In genomic region chr7:19840936-19841335, GRCm38 (mm10) we compare ENCODE assay signal across 38 mouse cellular contexts. TPM values are rescaled to one million over a fixed set of nuclear protein-coding genes. Genes with fewer than 3 reads are reported as not detected.
DNase-seq lines count a peak whose midpoint lies in the region; ATAC-seq and TF ChIP-seq lines count a peak whose summit lies in the region.
"Had no signal": no experiment of that assay in that cellular context is flagged by ENCODE, and none has a peak within 500 bp of the region (broad histone marks: within the 10 kb centered on the region; RNA-seq: fewer than 3 reads in every experiment).

No protein-coding gene starts in this region.

- H3K27ac ChIP-seq in testis, adult 2 months (ENCODE audit: control insufficient read depth, insufficient read depth, low read depth, low read length) = peak overlapping the region; percentile 5; the same call in 1 of the 2 replicates
- H3K27ac ChIP-seq in liver, embryonic 15.5 days (replicated peaks) = peak overlapping the region; percentile 70; the same call in 1 of the 2 replicates
- peak overlapping the region; percentile 60; the same call in 1 of the 2 replicates for H3K27ac ChIP-seq in stomach, embryonic 15.5 days
- H3K27ac ChIP-seq: embryonic facial prominence, embryonic 13.5 days; forebrain, embryonic 10.5 days; forebrain, embryonic 15.5 days; heart, adult 2 months; heart, embryonic 13.5 days; hindbrain, embryonic 10.5 days; hindbrain, embryonic 15.5 days; liver, embryonic 14.5 days; midbrain, embryonic 13.5 days; neural tube, embryonic 15.5 days had no signal

- DNase-seq in testis, postnatal 14 days (ENCODE audit: low spot score) = no peak
- no peak for DNase-seq in gastrocnemius, postnatal 36 days
- no peak for DNase-seq in heart, postnatal 14 days
- no peak for DNase-seq in lung, postnatal 10 days
- DNase-seq: adrenal gland, postnatal 25 days; cerebellum, adult 11-12 months; cerebellum, postnatal 10 days; gastrocnemius, postnatal 25 days; heart, adult 2 months; heart, postnatal 10 days; lung, postnatal 4 days had no signal

- H3K9ac ChIP-seq in liver, embryonic 15.5 days = no peak overlapping the region
- H3K9ac ChIP-seq in stomach, embryonic 15.5 days = no peak overlapping the region
- H3K9ac ChIP-seq: embryonic facial prominence, embryonic 13.5 days; forebrain, embryonic 15.5 days; heart, embryonic 13.5 days; hindbrain, embryonic 15.5 days; liver, embryonic 14.5 days; midbrain, embryonic 13.5 days; neural tube, embryonic 15.5 days had no signal

- H3K27me3 ChIP-seq in testis, adult 2 months (ENCODE audit: control insufficient read depth, insufficient read depth, low read length) = no peaks in the 10 kb centered on the region
- no peaks in the 10 kb centered on the region for H3K27me3 ChIP-seq in liver, embryonic 15.5 days
- peaks cover 7% of the 10 kb centered on the region; the same call in 1 of the 2 replicates for H3K27me3 ChIP-seq in stomach, embryonic 15.5 days (replicated peaks)

- no peak overlapping the region for H3K4me2 ChIP-seq in liver, embryonic 15.5 days
- H3K4me2 ChIP-seq in stomach, embryonic 15.5 days = no peak overlapping the region
- H3K4me2 ChIP-seq: embryonic facial prominence, embryonic 13.5 days; forebrain, embryonic 15.5 days; heart, embryonic 13.5 days; hindbrain, embryonic 15.5 days; midbrain, embryonic 13.5 days; neural tube, embryonic 15.5 days had no signal

- ATAC-seq in liver, embryonic 15.5 days (ENCODE audit: insufficient read depth) = no peak
- no peak for ATAC-seq in stomach, embryonic 15.5 days (ENCODE audit: insufficient read depth, low FRiP score, low read depth)
- ATAC-seq: forebrain, embryonic 15.5 days; inflammation-experienced regulatory T-cells, adult 6 months; midbrain, embryonic 13.5 days had no signal

- no peak overlapping the region for H3K4me3 ChIP-seq in testis, adult 2 months (ENCODE audit: control insufficient read depth, low read depth, low read length)
- no peak overlapping the region for H3K4me3 ChIP-seq in liver, embryonic 15.5 days (replicated peaks)
- no peak overlapping the region for H3K4me3 ChIP-seq in stomach, embryonic 15.5 days (replicated peaks)
- H3K4me3 ChIP-seq: embryonic facial prominence, embryonic 13.5 days; forebrain, embryonic 10.5 days; forebrain, embryonic 15.5 days; heart, adult 2 months; heart, embryonic 13.5 days; hindbrain, embryonic 10.5 days; hindbrain, embryonic 15.5 days; megakaryocyte, embryonic 14.5 days; midbrain, embryonic 13.5 days; neural tube, embryonic 15.5 days had no signal

- WGBS in liver, embryonic 15.5 days (ENCODE audit: insufficient replicate concordance) = 64% methylated on average over 3 of the region's 3 CpGs
- WGBS in stomach, embryonic 15.5 days = 79% methylated on average over 3 of the region's 3 CpGs

- TF ChIP-seq POLR2A in testis, adult 2 months (IDR thresholded peaks at IDR 0.05; ENCODE audit: control insufficient read depth, low read depth, low read length) = no peak

- H3K9me3 ChIP-seq in liver, embryonic 15.5 days (replicated peaks) = no peaks in the 10 kb centered on the region
- H3K9me3 ChIP-seq in stomach, embryonic 15.5 days = no peaks in the 10 kb centered on the region
- H3K9me3 ChIP-seq: embryonic facial prominence, embryonic 13.5 days; forebrain, embryonic 15.5 days; heart, embryonic 13.5 days; hindbrain, embryonic 10.5 days; hindbrain, embryonic 15.5 days; megakaryocyte, embryonic 14.5 days; midbrain, embryonic 13.5 days; neural tube, embryonic 15.5 days had no signal

- no peaks in the 10 kb centered on the region for H3K36me3 ChIP-seq in testis, adult 2 months (ENCODE audit: control insufficient read depth, insufficient read depth, low read length)
- no peaks in the 10 kb centered on the region for H3K36me3 ChIP-seq in liver, embryonic 15.5 days (replicated peaks)
- H3K36me3 ChIP-seq in stomach, embryonic 15.5 days = no peaks in the 10 kb centered on the region
- H3K36me3 ChIP-seq: embryonic facial prominence, embryonic 13.5 days; forebrain, embryonic 10.5 days; forebrain, embryonic 15.5 days; heart, embryonic 13.5 days; hindbrain, embryonic 10.5 days; hindbrain, embryonic 15.5 days; midbrain, embryonic 13.5 days; neural tube, embryonic 15.5 days had no signal

- peaks cover 14% of the 10 kb centered on the region for H3K4me1 ChIP-seq in testis, adult 2 months (ENCODE audit: control insufficient read depth, insufficient read depth, low read length)
- peaks cover 12% of the 10 kb centered on the region for H3K4me1 ChIP-seq in liver, embryonic 15.5 days (replicated peaks)
- peaks cover 7% of the 10 kb centered on the region for H3K4me1 ChIP-seq in stomach, embryonic 15.5 days
- H3K4me1 ChIP-seq: embryonic facial prominence, embryonic 13.5 days; forebrain, embryonic 15.5 days; hindbrain, embryonic 15.5 days; midbrain, embryonic 13.5 days had no signal

- intact Hi-C loops in gastrocnemius, postnatal 36 days (cut with DNase I) = loop anchor here (5.0 kb wide), 1 partner anchor 89 kb away; the partner anchor contains the start of gene Nectin2
- intact Hi-C loops in heart, postnatal 14 days (cut with DNase I) = no loop called here

- no peak for TF ChIP-seq CTCF in testis, adult 2 months (IDR thresholded peaks at IDR 0.05; ENCODE audit: control insufficient read depth, insufficient read depth, insufficient replicate concordance, low read depth, low read length)

RNA-seq across cellular contexts. Expression of gene Gm19345, which starts 10.9 kb away (rescaled TPM):
- polyA plus RNA-seq in testis, adult 2 months (2012; rRNA removed) = 0.21 and 0.42 TPM in 2 replicates
- not detected in 2 replicates for polyA plus RNA-seq in liver, embryonic 15.5 days (2015; fragmentation: Nextera tagmentation; extraction: Ambion mirVana)
- polyA plus RNA-seq in stomach, embryonic 15.5 days (2015; fragmentation: Nextera tagmentation; extraction: Ambion mirVana) = 0.39 TPM in 1 of 2 replicates, not detected in the other
- not detected for total RNA-seq in gastrocnemius, postnatal 36 days (2021)
- not detected for total RNA-seq in heart, postnatal 14 days (2021)
- total RNA-seq: adrenal gland, adult 18-20 months; common myeloid progenitor, adult 5-6 weeks; gastrocnemius, adult 18-20 months; gastrocnemius, postnatal 25 days; heart, adult 2 months; heart, postnatal 10 days; monocyte, adult 5-6 weeks had no signal
- polyA plus RNA-seq: forebrain, embryonic 10.5 days; heart, adult 2 months; heart, embryonic 13.5 days; inflammation-experienced regulatory T-cells, adult 6 months; kidney, embryonic 14.5 days; limb, embryonic 11.5 days; liver, embryonic 14.5 days; spleen, adult 2 months had no signal

RNA-seq across cellular contexts. Expression of gene Bcl3, which starts 18.4 kb away (rescaled TPM):
- 4.4 and 5.9 TPM in 2 replicates for polyA plus RNA-seq in testis, adult 2 months (2012; rRNA removed)
- 4.7 and 5.3 TPM in 2 replicates for polyA plus RNA-seq in liver, embryonic 15.5 days (2015; fragmentation: Nextera tagmentation; extraction: Ambion mirVana)
- polyA plus RNA-seq in stomach, embryonic 15.5 days (2015; fragmentation: Nextera tagmentation; extraction: Ambion mirVana) = 8.9 and 10.4 TPM in 2 replicates
- total RNA-seq in gastrocnemius, postnatal 36 days (2021) = 1 to 10 TPM; 1.1 to 1.5 TPM
- total RNA-seq in heart, postnatal 14 days (2021) = 1 to 10 TPM; 3.9 to 4.5 TPM

RNA-seq across cellular contexts. Expression of gene Ceacam16, which starts 20.2 kb away (rescaled TPM):
- polyA plus RNA-seq in testis, adult 2 months (2012; rRNA removed) = 0.32 and 0.37 TPM in 2 replicates
- polyA plus RNA-seq in liver, embryonic 15.5 days (2015; fragmentation: Nextera tagmentation; extraction: Ambion mirVana) = not detected in 2 replicates
- polyA plus RNA-seq in stomach, embryonic 15.5 days (2015; fragmentation: Nextera tagmentation; extraction: Ambion mirVana) = 0.09 TPM in 1 of 2 replicates, not detected in the other
- not detected for total RNA-seq in gastrocnemius, postnatal 36 days (2021)
- total RNA-seq in heart, postnatal 14 days (2021) = 1 to 10 TPM in 1 of 2 experiments, under 1 TPM in 1; 0.34 to 1.2 TPM
- total RNA-seq: adrenal gland, adult 18-20 months; adrenal gland, postnatal 25 days; common myeloid progenitor, adult 5-6 weeks; gastrocnemius, adult 18-20 months; gastrocnemius, postnatal 25 days; heart, postnatal 10 days; layer of hippocampus, adult 18-20 months; layer of hippocampus, postnatal 10 days; left cerebral cortex, adult 18-20 months; left cerebral cortex, postnatal 14 days; monocyte, adult 5-6 weeks had no signal
- polyA plus RNA-seq: embryonic facial prominence, embryonic 13.5 days; forebrain, embryonic 10.5 days; frontal cortex, adult 2 months; hindbrain, embryonic 10.5 days; kidney, embryonic 14.5 days; limb, embryonic 11.5 days; lung, embryonic 16.5 days had no signal

RNA-seq across cellular contexts. Expression of gene Cblc, which starts 44.3 kb away (rescaled TPM):
- polyA plus RNA-seq in testis, adult 2 months (2012; rRNA removed) = 0.82 TPM in 1 of 2 replicates, not detected in the other
- polyA plus RNA-seq in liver, embryonic 15.5 days (2015; fragmentation: Nextera tagmentation; extraction: Ambion mirVana) = 3.5 and 3.8 TPM in 2 replicates
- 24.3 and 24.6 TPM in 2 replicates for polyA plus RNA-seq in stomach, embryonic 15.5 days (2015; fragmentation: Nextera tagmentation; extraction: Ambion mirVana)
- total RNA-seq in gastrocnemius, postnatal 36 days (2021) = not detected
- total RNA-seq in heart, postnatal 14 days (2021) = not detected
- total RNA-seq: common myeloid progenitor, adult 5-6 weeks; gastrocnemius, adult 18-20 months; gastrocnemius, postnatal 25 days; layer of hippocampus, adult 18-20 months; layer of hippocampus, postnatal 10 days; left cerebral cortex, adult 18-20 months; left cerebral cortex, postnatal 14 days; monocyte, adult 5-6 weeks had no signal
- polyA plus RNA-seq: forebrain, embryonic 15.5 days; frontal cortex, adult 2 months; hindbrain, embryonic 15.5 days had no signal

RNA-seq across cellular contexts. Expression of gene Ceacam19, which starts 46.8 kb away (rescaled TPM):
- polyA plus RNA-seq in testis, adult 2 months (2012; rRNA removed) = not detected in 2 replicates
- not detected in 2 replicates for polyA plus RNA-seq in liver, embryonic 15.5 days (2015; fragmentation: Nextera tagmentation; extraction: Ambion mirVana)
- 0.64 and 1.1 TPM in 2 replicates for polyA plus RNA-seq in stomach, embryonic 15.5 days (2015; fragmentation: Nextera tagmentation; extraction: Ambion mirVana)
- total RNA-seq in gastrocnemius, postnatal 36 days (2021) = not detected
- total RNA-seq in heart, postnatal 14 days (2021) = not detected
- total RNA-seq: adrenal gland, adult 18-20 months; adrenal gland, postnatal 25 days; common myeloid progenitor, adult 5-6 weeks; gastrocnemius, adult 18-20 months; gastrocnemius, postnatal 25 days; heart, adult 2 months; heart, postnatal 10 days; layer of hippocampus, adult 18-20 months; layer of hippocampus, postnatal 10 days; left cerebral cortex, adult 18-20 months; left cerebral cortex, postnatal 14 days had no signal
- polyA plus RNA-seq: forebrain, embryonic 10.5 days; forebrain, embryonic 15.5 days; frontal cortex, adult 2 months; heart, adult 2 months; heart, embryonic 13.5 days; hindbrain, embryonic 10.5 days; hindbrain, embryonic 15.5 days; inflammation-experienced regulatory T-cells, adult 6 months; kidney, embryonic 14.5 days; limb, embryonic 11.5 days; lung, embryonic 16.5 days; midbrain, embryonic 13.5 days; neural tube, embryonic 15.5 days had no signal

Comparison
In these comparisons a context has a peak if more than half of its experiments do, and no peak if none do; other contexts are left out.
1. H3K27ac ChIP-seq: peak in every context shown above with its lines; median percentile 70 in liver, embryonic 15.5 days; 60 in stomach, embryonic 15.5 days; 5 in testis, adult 2 months.